Mouse (Mus musculus) right cerebral cortex, adult 2 months (tissue): ENCODE results near the gene Slc1a4.

Source experiments
- DNase-seq, 2 experiments: peaks; one replicate each; pipeline ENCODE4 v3.0.0; 2021 to 2022; ENCODE audit warnings: low spot score in 2 of 2

Slc1a4 gene

GRCm38 (mm10) chr11:20332561-20333514, at the start of gene Slc1a4:
TSS of gene Slc1a4 (minus strand) at chr11:20332713.
- peak; percentile 91 to 93 for DNase-seq

GRCm38 (mm10) chr11:20380106-20380505, 47.6 kb upstream of the Slc1a4 start:
- DNase-seq, result no peak

DNA sequence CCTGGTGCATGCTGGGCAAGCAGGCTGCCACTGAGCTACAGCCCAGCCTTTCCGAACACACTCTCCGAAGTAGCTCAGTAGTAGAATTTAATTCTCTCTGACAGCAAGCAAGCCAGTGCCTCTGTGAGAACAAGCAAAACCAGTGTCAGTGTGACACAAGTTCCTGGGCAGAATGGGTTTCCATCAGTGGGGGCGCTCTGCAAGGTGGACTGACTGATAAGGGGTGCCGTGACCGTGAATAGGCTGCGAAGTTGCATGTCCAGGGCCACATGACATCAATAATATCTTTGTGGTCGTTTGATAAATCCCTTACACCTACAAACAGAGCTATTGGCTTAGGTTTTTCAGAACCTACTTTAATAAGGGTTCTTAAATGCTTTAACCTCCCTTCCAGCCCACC, 44.1 kb upstream of the Slc1a4 start:
- no peak for DNase-seq

DNA sequence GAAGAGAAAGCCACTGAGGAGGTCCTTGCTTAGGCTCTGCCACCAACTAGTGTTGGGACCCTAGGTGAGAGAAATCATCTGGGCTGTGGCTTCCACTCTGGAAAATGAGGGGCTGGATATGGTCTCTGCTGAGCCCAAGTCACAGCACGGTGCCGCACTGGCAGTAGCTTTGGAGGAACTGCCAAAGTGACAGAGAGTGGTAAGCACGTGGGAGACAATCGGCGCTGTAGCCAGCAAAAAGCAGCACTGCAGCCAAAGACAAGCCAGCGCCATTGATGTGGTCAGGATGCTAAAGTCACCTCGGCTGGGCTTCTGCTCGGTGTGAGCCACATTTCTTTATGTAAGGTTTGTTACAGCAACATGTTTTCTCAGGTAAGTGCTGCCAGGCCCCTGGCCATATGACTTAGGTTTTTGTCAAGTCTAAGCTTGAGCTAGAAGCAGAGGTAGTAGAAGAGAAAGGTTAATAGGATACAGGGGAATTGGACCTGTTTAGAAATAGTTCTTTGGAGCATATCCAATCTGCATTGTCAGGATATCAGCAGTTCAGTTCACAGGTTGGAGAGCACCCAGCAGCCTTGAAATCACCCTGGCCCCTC, 40.2 kb upstream of the Slc1a4 start:
- peak; percentile 7 to 22 for DNase-seq

- no peak for DNase-seq
These were observed 38.0 kb upstream of the Slc1a4 start for GRCm38 (mm10) chr11:20370486-20370885.

DNA sequence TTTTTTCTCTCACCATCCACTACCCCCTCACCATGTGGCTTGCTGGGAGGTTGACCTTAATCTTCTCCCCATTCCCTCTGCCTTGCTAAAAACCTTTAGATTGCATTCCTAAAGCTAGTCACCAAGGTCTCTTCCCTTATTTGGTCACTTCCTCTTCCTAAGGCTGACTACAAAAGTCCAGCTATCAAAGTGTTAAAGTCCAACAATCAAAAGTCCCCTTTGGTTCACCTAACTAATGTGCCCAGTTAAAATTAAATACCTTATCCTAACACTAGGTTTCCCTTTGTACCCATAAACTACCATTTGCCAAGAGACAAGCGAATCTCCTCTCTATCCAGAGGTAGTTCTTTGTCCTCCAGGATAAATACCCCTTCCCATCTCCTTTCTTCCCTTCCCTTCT, 33.9 kb upstream of the Slc1a4 start:
- no peak for DNase-seq

DNA sequence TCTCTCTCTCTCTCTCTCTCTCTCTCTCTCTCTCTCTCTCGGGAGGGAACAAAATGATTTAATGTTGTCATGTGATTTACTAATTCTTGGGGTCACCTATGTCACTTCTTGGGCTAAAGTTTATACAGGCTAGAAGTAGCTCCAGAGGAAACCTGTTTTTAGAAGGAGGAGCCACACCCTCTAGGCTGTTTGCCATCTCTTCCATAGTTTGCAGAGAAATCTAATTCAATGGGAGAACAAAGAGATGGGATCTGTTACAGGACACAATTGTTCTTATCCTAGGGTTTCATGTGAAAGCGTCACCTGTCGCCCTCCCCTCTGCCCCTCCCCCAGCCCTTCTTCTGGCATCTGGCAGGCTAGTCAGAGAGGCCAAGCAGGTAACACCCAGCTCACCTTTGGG, 28.8 kb upstream of the Slc1a4 start:
- no peak for DNase-seq

DNA sequence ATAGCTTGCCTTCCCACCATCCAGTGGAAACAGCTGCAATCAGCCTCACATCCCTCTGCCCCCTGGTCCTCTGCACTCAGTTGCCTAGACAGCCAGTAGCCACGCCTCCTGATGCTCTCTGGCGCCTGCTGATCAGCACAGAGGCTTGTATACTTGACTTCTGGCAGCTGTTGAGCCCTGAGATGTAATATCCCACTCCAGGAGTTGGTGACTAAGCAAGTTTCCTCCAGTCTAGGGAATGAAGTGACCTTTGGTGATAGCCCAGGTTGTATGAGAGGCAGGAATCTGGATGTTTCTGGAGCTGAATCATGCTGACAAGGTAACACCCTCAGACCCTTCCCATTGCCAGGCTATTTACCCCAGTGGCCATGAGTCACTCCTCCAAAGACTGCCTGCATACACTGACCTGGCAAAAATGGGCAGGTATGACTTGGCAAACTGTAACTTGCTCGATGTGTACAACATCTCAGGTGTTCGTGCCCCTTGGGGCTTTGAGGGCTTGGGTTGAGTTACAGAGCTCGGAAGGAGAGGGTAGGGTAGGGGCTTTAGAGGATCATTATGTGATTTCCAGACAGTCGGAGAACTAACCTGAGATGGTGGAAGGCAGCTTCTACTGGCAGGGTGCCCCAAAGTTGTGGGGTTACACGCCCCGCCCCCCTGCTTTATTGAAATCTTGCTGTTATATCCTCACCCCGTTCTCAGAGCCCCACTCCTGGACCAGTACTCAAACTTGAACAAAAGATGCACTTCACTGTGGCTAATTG, 25.4 kb upstream of the Slc1a4 start:
- DNase-seq, result no peak

GRCm38 (mm10) chr11:20348466-20348865, 16.0 kb upstream of the Slc1a4 start:
- no peak for DNase-seq

- peak; percentile 70 to 77 for DNase-seq
These were observed 15.0 kb upstream of the Slc1a4 start for GRCm38 (mm10) chr11:20347548-20347947.

- no peak for DNase-seq
These were observed 13.9 kb upstream of the Slc1a4 start for GRCm38 (mm10) chr11:20346369-20346768.

- no peak for DNase-seq
These were observed 11.4 kb upstream of the Slc1a4 start for GRCm38 (mm10) chr11:20343952-20344351.

- no peak for DNase-seq
These were observed 9.1 kb upstream of the Slc1a4 start for GRCm38 (mm10) chr11:20341598-20341997.

GRCm38 (mm10) chr11:20338703-20339102, 6.2 kb upstream of the Slc1a4 start:
- DNase-seq, result no peak

- no peak for DNase-seq
These were observed 1.8 kb upstream of the Slc1a4 start for GRCm38 (mm10) chr11:20334301-20334700.

DNA sequence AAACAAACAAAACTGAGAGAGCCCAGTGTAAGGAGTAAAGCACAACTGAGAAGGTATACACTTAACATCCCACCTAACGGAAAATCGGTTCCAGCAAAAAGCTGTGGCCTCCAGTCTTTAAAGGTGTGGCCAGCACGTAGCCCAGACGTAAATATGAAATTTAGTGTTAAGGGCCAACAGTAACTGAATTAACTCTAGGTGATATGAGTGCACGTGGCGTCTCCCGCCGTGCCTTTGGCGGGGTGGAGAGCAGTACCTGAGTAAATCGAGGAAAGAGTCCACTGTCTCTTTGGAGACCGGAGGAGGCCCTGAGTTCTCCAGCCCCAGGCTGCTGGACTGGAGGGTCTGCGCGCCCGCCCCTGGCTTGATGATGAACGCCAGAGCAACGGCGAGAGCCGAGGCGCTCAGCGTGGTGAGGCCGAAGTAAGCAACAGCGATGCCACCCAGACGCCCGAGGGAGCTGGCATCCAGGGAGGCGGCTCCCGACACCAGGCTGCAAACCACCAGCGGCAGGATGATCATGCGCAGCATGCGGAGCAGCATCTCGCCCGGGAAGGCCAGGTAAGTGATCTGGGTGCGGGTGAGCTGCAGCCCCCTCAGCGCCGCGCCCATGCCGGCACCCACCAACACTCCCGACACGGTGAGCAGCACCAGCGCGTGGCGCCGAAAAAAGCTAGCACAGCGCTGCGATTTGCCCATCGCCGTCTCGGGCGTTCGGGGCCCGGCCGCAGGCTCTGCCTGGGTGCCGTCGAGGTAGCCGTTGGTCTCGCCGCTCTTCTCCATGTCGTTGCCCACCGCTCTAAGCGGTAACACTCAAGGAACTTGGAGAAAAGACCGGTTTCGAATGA, 599 bp downstream of the Slc1a4 start:
- DNase-seq, result peak; percentile 53 to 70

GRCm38 (mm10) chr11:20331027-20331689, 1.4 kb downstream of the Slc1a4 start:
- no peak for DNase-seq

DNA sequence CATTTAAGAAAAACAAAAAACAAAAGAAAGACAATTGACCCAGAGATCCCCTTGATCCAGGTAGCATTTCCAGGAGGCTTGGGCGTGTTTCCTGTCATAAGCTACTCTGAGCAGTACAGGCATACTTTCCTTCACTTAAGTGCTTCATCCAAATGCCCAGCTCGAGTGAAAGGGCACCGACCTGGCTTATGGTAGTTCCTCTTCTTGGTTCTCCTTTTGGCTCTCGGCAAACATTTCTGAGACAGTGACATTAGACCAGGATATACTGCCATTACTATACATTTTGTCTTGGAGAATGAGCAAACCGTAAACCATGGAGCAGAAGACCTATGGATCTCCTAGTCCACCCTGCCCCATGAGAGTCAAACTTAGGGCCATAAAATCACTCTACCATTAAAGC, 2.8 kb downstream of the Slc1a4 start:
- DNase-seq, result no peak

DNA sequence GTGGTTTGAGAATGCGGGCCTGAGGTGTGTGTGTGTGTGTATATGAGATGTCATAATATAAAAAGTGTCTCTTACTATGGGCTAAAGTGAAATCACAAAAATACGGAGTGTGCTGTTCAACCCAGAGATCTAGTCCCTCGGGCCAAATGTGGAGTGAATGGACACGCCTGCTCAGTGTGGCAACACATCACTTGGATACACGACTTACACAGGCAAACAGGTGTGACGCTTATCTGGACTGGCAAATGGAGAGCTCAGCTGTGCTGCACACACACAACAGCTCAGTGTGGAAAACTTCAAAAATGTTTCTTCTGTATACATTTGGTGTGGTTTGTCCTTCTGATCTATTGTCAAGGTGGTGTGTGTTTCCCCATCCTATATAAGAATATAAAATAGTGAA, 3.7 kb downstream of the Slc1a4 start:
- DNase-seq, result no peak

GRCm38 (mm10) chr11:20326328-20326995, 6.1 kb downstream of the Slc1a4 start:
- no peak for DNase-seq
